ENCODE assay signal across 9 mouse cellular contexts in the genomic region with DNA sequence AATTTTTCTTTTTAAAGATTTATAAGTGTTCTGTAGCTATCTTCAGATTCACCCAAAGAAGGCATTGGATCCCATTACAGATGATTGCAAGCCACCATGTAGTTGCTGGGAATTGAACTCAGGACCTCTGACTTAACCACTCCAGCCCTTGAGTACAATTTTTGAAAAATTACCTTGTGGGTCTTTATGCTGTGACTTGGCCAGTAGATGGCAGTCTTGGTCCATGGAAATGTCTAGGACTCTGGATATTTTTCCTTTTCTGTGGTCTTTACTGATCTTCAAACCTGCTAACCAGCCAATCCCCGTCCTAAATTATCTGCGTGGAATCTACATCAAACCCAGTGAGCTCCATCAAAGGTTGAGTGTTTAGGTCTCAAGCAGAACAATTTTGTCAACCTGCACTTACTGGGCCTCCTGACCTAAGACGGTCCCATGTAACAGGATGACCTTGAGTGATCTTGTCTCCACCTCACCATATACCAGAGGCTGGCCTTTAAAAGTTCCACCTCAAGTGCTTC. TPM values are rescaled to one million over a fixed set of nuclear protein-coding genes. Genes with fewer than 3 reads are reported as not detected.
DNase-seq lines count a peak whose midpoint lies in the region; ATAC-seq lines count a peak whose summit lies in the region.
"Had no signal": no experiment of that assay in that cellular context is flagged by ENCODE, and none has a peak within 500 bp of the region (broad histone marks: within the 10 kb centered on the region; RNA-seq: fewer than 3 reads in every experiment).

No protein-coding gene starts in this region.

- H3K36me3 ChIP-seq in embryonic facial prominence, embryonic 11.5 days (replicated peaks; ENCODE audit: control insufficient read depth, insufficient read depth, low read depth, low read length), result no peaks in the 10 kb centered on the region
- no peaks in the 10 kb centered on the region for H3K36me3 ChIP-seq in neural tube, embryonic 12.5 days

- H3K27ac ChIP-seq in embryonic facial prominence, embryonic 11.5 days (replicated peaks; ENCODE audit: low read depth, low read length), result no peak overlapping the region
- H3K27ac ChIP-seq in neural tube, embryonic 12.5 days, result no peak overlapping the region

- 29% methylated on average over 3 of the region's 3 CpGs for WGBS in embryonic facial prominence, embryonic 11.5 days
- 37% methylated on average over 3 of the region's 3 CpGs for WGBS in neural tube, embryonic 12.5 days

- no peaks in the 10 kb centered on the region for H3K9me3 ChIP-seq in embryonic facial prominence, embryonic 11.5 days (replicated peaks; ENCODE audit: control insufficient read depth, low read length)
- H3K9me3 ChIP-seq in neural tube, embryonic 12.5 days, result no peaks in the 10 kb centered on the region

- peak; percentile 2 to 6 for DNase-seq in spleen, postnatal 36 days (ENCODE audit: low spot score in 2 of 2)
- DNase-seq in spleen, postnatal 4 days (ENCODE audit: low spot score in 2 of 2), result no peak
- DNase-seq in adrenal gland, postnatal 10 days, result peak; percentile 68
- DNase-seq in embryonic facial prominence, embryonic 11.5 days (ENCODE audit: low spot score), result peak; percentile 79
- DNase-seq in hindlimb bud, embryonic 11.5 days (ENCODE audit: extremely low spot score, low read depth, low spot score), result peak; percentile 64
- peak; percentile 10 to 56 for DNase-seq in left cerebral cortex, postnatal 36 days (ENCODE audit: low spot score in 2 of 2)

- peak; percentile 35; the same call in 1 of the 2 replicates for ATAC-seq in embryonic facial prominence, embryonic 11.5 days (replicated peaks; ENCODE audit: insufficient number of reproducible peaks, low FRiP score, low TSS enrichment, low read depth)
- peak; percentile 58; the same call in 1 of the 2 replicates for ATAC-seq in neural tube, embryonic 12.5 days (ENCODE audit: low FRiP score, low read depth)
- ATAC-seq in erythroid progenitor cell, adult 5-6 weeks (replicated peaks; ENCODE audit: low FRiP score, poor library complexity, severe bottlenecking), result no peak

- no peak overlapping the region for H3K9ac ChIP-seq in embryonic facial prominence, embryonic 11.5 days (replicated peaks; ENCODE audit: low read length)
- H3K9ac ChIP-seq in neural tube, embryonic 12.5 days, result no peak overlapping the region

- H3K27me3 ChIP-seq in embryonic facial prominence, embryonic 11.5 days (ENCODE audit: control insufficient read depth, insufficient read depth, low read length), result peaks cover 15% of the 10 kb centered on the region
- H3K27me3 ChIP-seq in neural tube, embryonic 12.5 days (replicated peaks), result peaks cover 28% of the 10 kb centered on the region

- intact Hi-C loops in left cerebral cortex, postnatal 36 days (cut with DNase I), result loop anchor here (5.0 kb wide), 3 partner anchors 80 to 370 kb away; no protein-coding TSS in a partner anchor

- H3K4me3 ChIP-seq in embryonic facial prominence, embryonic 11.5 days (ENCODE audit: low read depth, low read length), result no peak overlapping the region
- H3K4me3 ChIP-seq in neural tube, embryonic 12.5 days, result no peak overlapping the region

- H3K4me1 ChIP-seq in embryonic facial prominence, embryonic 11.5 days (ENCODE audit: control insufficient read depth, insufficient read depth, low read length), result no peaks in the 10 kb centered on the region
- H3K4me1 ChIP-seq in neural tube, embryonic 12.5 days, result no peaks in the 10 kb centered on the region

- no peak overlapping the region for H3K4me2 ChIP-seq in embryonic facial prominence, embryonic 11.5 days (ENCODE audit: low read depth, low read length)
- H3K4me2 ChIP-seq in neural tube, embryonic 12.5 days (replicated peaks), result no peak overlapping the region

RNA-seq across cellular contexts. Expression of a gene that starts 27.6 kb away (rescaled TPM):
- total RNA-seq in adrenal gland, postnatal 10 days (2021), result 1 to 10 TPM in 1 of 2 experiments, under 1 TPM in 1; 0.15 to 1.0 TPM
- not detected in 2 replicates for polyA plus RNA-seq in embryonic facial prominence, embryonic 11.5 days (2014; fragmentation: Nextera tagmentation; extraction: Ambion mirVana)
- not detected for total RNA-seq in left cerebral cortex, postnatal 36 days (2021)
- polyA plus RNA-seq in neural tube, embryonic 12.5 days (2016; fragmentation: Nextera tagmentation; extraction: Ambion mirVana), result 0.11 TPM in 1 of 2 replicates, not detected in the other
- 0.72 TPM in 1 of 2 replicates, not detected in the other for total RNA-seq in erythroid progenitor cell, adult 5-6 weeks (2015; ENCODE audit: low replicate concordance)
- total RNA-seq in erythroid progenitor cell, adult 5-6 weeks (2017; ENCODE audit: low replicate concordance), result 1.0 TPM in 1 of 2 replicates, not detected in the other

RNA-seq across cellular contexts. Expression of a gene that starts 53.0 kb away (rescaled TPM):
- not detected for total RNA-seq in adrenal gland, postnatal 10 days (2021)
- 0.14 and 0.20 TPM in 2 replicates for polyA plus RNA-seq in embryonic facial prominence, embryonic 11.5 days (2014; fragmentation: Nextera tagmentation; extraction: Ambion mirVana)
- total RNA-seq in left cerebral cortex, postnatal 36 days (2021), result not detected
- 0.14 and 0.17 TPM in 2 replicates for polyA plus RNA-seq in neural tube, embryonic 12.5 days (2016; fragmentation: Nextera tagmentation; extraction: Ambion mirVana)
- total RNA-seq in erythroid progenitor cell, adult 5-6 weeks (2015; ENCODE audit: low replicate concordance), result not detected in 2 replicates
- not detected in 2 replicates for total RNA-seq in erythroid progenitor cell, adult 5-6 weeks (2017; ENCODE audit: low replicate concordance)
- polyA plus RNA-seq: small intestine, adult 2 months had no signal

Comparison
In these comparisons a context has a peak if more than half of its experiments do, and no peak if none do; other contexts are left out.
1. DNase-seq: peak in spleen, postnatal 36 days (2 of 2), adrenal gland, postnatal 10 days (single experiment), embryonic facial prominence, embryonic 11.5 days (single experiment), hindlimb bud, embryonic 11.5 days (single experiment) and left cerebral cortex, postnatal 36 days (2 of 2); none in spleen, postnatal 4 days (0 of 2).